ENCODE assay signal across 7 mouse cellular contexts in the genomic region with DNA sequence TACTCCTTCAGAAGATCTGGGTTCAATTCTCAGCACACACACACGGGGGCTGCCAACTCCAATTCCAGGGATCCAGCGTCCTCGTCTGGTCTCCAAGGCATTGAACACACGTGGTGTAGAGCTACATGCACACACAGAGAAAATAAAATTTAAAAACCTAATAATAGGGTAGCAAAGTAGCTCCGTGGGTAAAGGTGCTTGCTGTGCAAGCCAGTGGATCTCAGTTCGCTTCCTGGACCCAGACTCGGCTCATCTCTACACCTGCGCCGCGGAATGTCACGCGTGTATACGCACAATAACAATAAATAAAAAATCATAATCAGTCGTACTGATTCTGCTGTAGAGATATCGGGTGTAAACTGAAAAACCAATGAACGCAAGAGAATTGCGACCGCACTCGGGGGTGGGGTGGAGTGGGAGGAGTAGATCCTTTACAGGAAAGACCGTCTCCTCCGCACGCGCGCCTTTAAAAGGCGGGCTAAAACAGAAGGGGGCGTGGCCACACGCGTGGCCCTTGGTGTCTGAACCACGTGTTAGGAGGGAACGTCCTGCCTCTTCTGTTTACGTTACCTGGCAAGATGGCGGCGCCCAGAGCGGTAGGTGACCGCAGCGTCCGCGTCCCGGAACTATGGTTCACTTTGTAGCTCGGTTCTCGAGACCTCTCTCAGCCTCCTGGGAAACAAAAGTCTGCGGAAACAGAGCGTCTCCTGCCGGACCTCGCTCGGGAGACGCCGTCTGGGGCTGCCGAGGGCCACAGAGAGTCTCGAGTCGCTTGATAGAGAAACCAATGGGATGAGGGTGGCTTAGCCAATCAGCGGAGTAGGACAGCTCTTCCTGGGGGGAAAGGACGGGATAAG. TPM values are rescaled to one million over a fixed set of nuclear protein-coding genes. Genes with fewer than 3 reads are reported as not detected.
DNase-seq lines count a peak whose midpoint lies in the region; ATAC-seq lines count a peak whose summit lies in the region.

TSS of gene Dmac2 (plus strand) at position 550 of the 857 bp plus-strand sequence.

- H3K9me3 ChIP-seq in embryonic facial prominence, embryonic 11.5 days (replicated peaks; ENCODE audit: control insufficient read depth, low read length) = no peaks in the 10 kb centered on the region
- no peaks in the 10 kb centered on the region for H3K9me3 ChIP-seq in limb, embryonic 10.5 days (replicated peaks)
- no peaks in the 10 kb centered on the region for H3K9me3 ChIP-seq in midbrain, embryonic 13.5 days

- no peaks in the 10 kb centered on the region for H3K27me3 ChIP-seq in embryonic facial prominence, embryonic 11.5 days (ENCODE audit: control insufficient read depth, insufficient read depth, low read length)
- H3K27me3 ChIP-seq in limb, embryonic 10.5 days (ENCODE audit: low read depth, poor library complexity, severe bottlenecking) = no peaks in the 10 kb centered on the region
- H3K27me3 ChIP-seq in midbrain, embryonic 13.5 days = no peaks in the 10 kb centered on the region

- peak within 1 kb of the TSS; percentile 62 for H3K4me3 ChIP-seq in embryonic facial prominence, embryonic 11.5 days (ENCODE audit: low read depth, low read length)
- peak within 1 kb of the TSS; percentile 75 for H3K4me3 ChIP-seq in limb, embryonic 10.5 days
- H3K4me3 ChIP-seq in midbrain, embryonic 13.5 days (replicated peaks) = peak within 1 kb of the TSS; percentile 56

- H3K4me1 ChIP-seq in embryonic facial prominence, embryonic 11.5 days (ENCODE audit: control insufficient read depth, insufficient read depth, low read length) = no peaks in the 10 kb centered on the region
- H3K4me1 ChIP-seq in limb, embryonic 10.5 days = peaks cover 6% of the 10 kb centered on the region
- peaks cover 8% of the 10 kb centered on the region for H3K4me1 ChIP-seq in midbrain, embryonic 13.5 days (replicated peaks)

- DNase-seq in adrenal gland, postnatal 14 days = peak; percentile 96
- DNase-seq in embryonic facial prominence, embryonic 11.5 days (ENCODE audit: low spot score) = peak; percentile 95
- peak; percentile 96 for DNase-seq in kidney, adult 11 months
- DNase-seq in limb, embryonic 10.5 days (ENCODE audit: low spot score) = peak; percentile 94
- peak; percentile 85 for DNase-seq in spleen, adult 12 weeks (ENCODE audit: low spot score)

- no peaks in the 10 kb centered on the region; the same call in 1 of the 2 replicates for H3K36me3 ChIP-seq in embryonic facial prominence, embryonic 11.5 days (replicated peaks; ENCODE audit: control insufficient read depth, insufficient read depth, low read depth, low read length)
- H3K36me3 ChIP-seq in limb, embryonic 10.5 days = peaks cover 33% of the 10 kb centered on the region
- H3K36me3 ChIP-seq in midbrain, embryonic 13.5 days = peaks cover 17% of the 10 kb centered on the region

- peak within 1 kb of the TSS; percentile 64 for H3K9ac ChIP-seq in embryonic facial prominence, embryonic 11.5 days (replicated peaks; ENCODE audit: low read length)
- peak within 1 kb of the TSS; percentile 56 for H3K9ac ChIP-seq in midbrain, embryonic 13.5 days (replicated peaks)

- H3K4me2 ChIP-seq in embryonic facial prominence, embryonic 11.5 days (ENCODE audit: low read depth, low read length) = peak within 1 kb of the TSS; percentile 63
- H3K4me2 ChIP-seq in midbrain, embryonic 13.5 days (replicated peaks) = peak within 1 kb of the TSS; percentile 63

- peak; percentile 84 for ATAC-seq in embryonic facial prominence, embryonic 11.5 days (replicated peaks; ENCODE audit: insufficient number of reproducible peaks, low FRiP score, low TSS enrichment, low read depth)
- ATAC-seq in granulocyte monocyte progenitor cell, adult 5-6 weeks (replicated peaks; ENCODE audit: poor library complexity, severe bottlenecking) = peak; percentile 94
- ATAC-seq in midbrain, embryonic 13.5 days = peak; percentile 96

- no peak within 1 kb of the TSS for H3K27ac ChIP-seq in embryonic facial prominence, embryonic 11.5 days (replicated peaks; ENCODE audit: low read depth, low read length)
- H3K27ac ChIP-seq in limb, embryonic 10.5 days = peak within 1 kb of the TSS; percentile 79
- H3K27ac ChIP-seq in midbrain, embryonic 13.5 days = no peak within 1 kb of the TSS

- WGBS in embryonic facial prominence, embryonic 11.5 days = 2% methylated on average over 53 of the region's 53 CpGs
- 2% methylated on average over 53 of the region's 53 CpGs for WGBS in limb, embryonic 10.5 days
- 1% methylated on average over 53 of the region's 53 CpGs for WGBS in midbrain, embryonic 13.5 days

RNA-seq across cellular contexts. Expression of gene Dmac2, which starts in this region (rescaled TPM):
- 37.4 and 43.7 TPM in 2 replicates for total RNA-seq in adrenal gland, postnatal 14 days (2021)
- polyA plus RNA-seq in embryonic facial prominence, embryonic 11.5 days (2014; fragmentation: Nextera tagmentation; extraction: Ambion mirVana) = 32.4 and 36.8 TPM in 2 replicates
- 36.0 and 41.9 TPM in 2 replicates for total RNA-seq in granulocyte monocyte progenitor cell, adult 5-6 weeks (2014; fragmentation: Nextera tagmentation)
- 35.6 and 39.0 TPM in 2 replicates for total RNA-seq in granulocyte monocyte progenitor cell, adult 5-6 weeks (2017)
- 34.1 and 35.2 TPM in 2 replicates for polyA plus RNA-seq in limb, embryonic 10.5 days (2016; fragmentation: Nextera tagmentation; extraction: Ambion mirVana)
- 31.5 and 34.2 TPM in 2 replicates for polyA plus RNA-seq in midbrain, embryonic 13.5 days (2015; fragmentation: Nextera tagmentation; extraction: Ambion mirVana)
